Mouse (Mus musculus) bone marrow macrophage, adult 2 months (primary cell): ENCODE data around the gene Tm7sf2.
"Not testable (repeated sequence)": the region's sequence is repeated elsewhere in the genome, so short reads cannot be mapped to it uniquely, and the experiment has no call there.

Source experiments
- CTCF ChIP-seq: IDR thresholded peaks from 2 replicates; pipeline ENCODE4 v1.5.1; 2012; ENCODE audit warnings: low read depth, mild to moderate bottlenecking, low read length, moderate library complexity
- POLR2A ChIP-seq: IDR thresholded peaks from 2 replicates; pipeline ENCODE4 v1.6.1; 2012; ENCODE audit warnings: mild to moderate bottlenecking, low read depth, low read length, borderline replicate concordance

- TF ChIP-seq CTCF, POLR2A: not testable (repeated sequence)
These were observed 24.1 kb downstream of the Tm7sf2 start for GRCm38 (mm10) chr19:6044102-6044501.
